Mouse (Mus musculus) right cerebral cortex, postnatal 4 days (tissue): ENCODE data around the gene Mfsd11.

Experiments used
- DNase-seq: peaks from one replicate; pipeline ENCODE4 v3.0.0-alpha.2; 2022

Gene Mfsd11

GRCm38 (mm10) chr11:116852291-116852890 lies at the start of gene Mfsd11:
Mfsd11 (plus strand) TSS chr11:116852440.
- DNase-seq = peak; percentile 71

- no peak for DNase-seq
Observed at GRCm38 (mm10) chr11:116802709-116803108, 49.5 kb upstream of the Mfsd11 start.

GRCm38 (mm10) chr11:116806136-116807071 lies 45.8 kb upstream of the Mfsd11 start:
- DNase-seq = no peak

GRCm38 (mm10) chr11:116807116-116807515 lies 45.1 kb upstream of the Mfsd11 start:
- DNase-seq = no peak

GRCm38 (mm10) chr11:116807526-116807925 lies 44.7 kb upstream of the Mfsd11 start:
- DNase-seq = no peak

GRCm38 (mm10) chr11:116807938-116808606 lies 44.2 kb upstream of the Mfsd11 start:
- peak; percentile 85 for DNase-seq

GRCm38 (mm10) chr11:116808811-116809395 lies 43.3 kb upstream of the Mfsd11 start:
- no peak for DNase-seq

GRCm38 (mm10) chr11:116809520-116809919 lies 42.7 kb upstream of the Mfsd11 start:
- no peak for DNase-seq

- no peak for DNase-seq
Observed at GRCm38 (mm10) chr11:116810528-116810927, 41.7 kb upstream of the Mfsd11 start.

GRCm38 (mm10) chr11:116810983-116811901 lies 41.0 kb upstream of the Mfsd11 start:
- peak; percentile 76 for DNase-seq

- no peak for DNase-seq
Observed at GRCm38 (mm10) chr11:116812793-116813529, 39.3 kb upstream of the Mfsd11 start.

GRCm38 (mm10) chr11:116813610-116814009 lies 38.6 kb upstream of the Mfsd11 start:
- DNase-seq = no peak

GRCm38 (mm10) chr11:116814076-116814883 lies 38.0 kb upstream of the Mfsd11 start:
- DNase-seq = no peak

- no peak for DNase-seq
Observed at GRCm38 (mm10) chr11:116814884-116815415, 37.3 kb upstream of the Mfsd11 start.

- DNase-seq = no peak
Observed at GRCm38 (mm10) chr11:116816769-116817168, 35.5 kb upstream of the Mfsd11 start.

GRCm38 (mm10) chr11:116817567-116817966 lies 34.7 kb upstream of the Mfsd11 start:
- no peak for DNase-seq

- DNase-seq = no peak
Observed at GRCm38 (mm10) chr11:116818722-116819121, 33.5 kb upstream of the Mfsd11 start.

GRCm38 (mm10) chr11:116819932-116820593 lies 32.2 kb upstream of the Mfsd11 start:
- DNase-seq = no peak
